Mouse (Mus musculus): ENCODE results near the gene Ccdc24. TPM values are rescaled to one million over a fixed set of nuclear protein-coding genes. Genes with fewer than 3 reads are reported as not detected.

Ccdc24 gene
- polyA plus RNA-seq, 1 experiment from 2014 or later: 0.97 TPM

DNA sequence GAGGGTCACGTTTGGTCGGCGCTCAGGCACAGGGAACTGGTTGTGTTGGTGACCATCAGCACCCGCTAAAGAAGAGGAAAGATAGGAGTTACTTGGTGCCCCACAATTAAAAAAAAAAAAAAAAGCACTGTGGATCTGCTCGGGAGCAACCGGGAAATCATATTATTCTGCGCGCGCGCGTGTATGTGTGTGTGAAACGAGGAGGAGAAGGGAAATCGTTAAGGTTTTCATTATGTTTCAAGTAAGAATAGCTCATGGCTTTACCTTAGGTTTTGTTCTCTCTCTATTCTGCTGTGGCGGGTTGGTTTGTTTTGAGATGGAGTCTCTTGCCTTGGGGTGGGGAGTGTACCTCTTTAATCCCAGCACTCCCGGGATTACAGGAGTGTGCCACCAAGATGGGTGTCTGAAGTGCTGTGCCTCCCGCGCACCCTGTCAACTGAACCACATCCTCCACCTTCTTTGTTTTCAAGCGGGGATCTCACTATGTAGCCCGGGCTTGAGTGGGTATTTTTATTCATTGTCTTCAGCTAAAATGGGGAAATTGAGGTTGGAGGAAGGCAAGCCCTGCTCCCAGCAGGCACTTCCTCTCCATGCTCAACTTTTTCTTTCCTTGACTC lies 43.2 kb upstream of the Ccdc24 start:
- 2% methylated on average over 19 of the region's 19 CpGs for WGBS
- no peaks in the 10 kb centered on the region for H3K9me3 ChIP-seq (replicated peaks; ENCODE audit: low read length)
- ATAC-seq (replicated peaks; ENCODE audit: low FRiP score, low read depth) (peak; percentile 34; the same call in 1 of the 2 replicates), DNase-seq (ENCODE audit: low spot score) (peak; percentile 44)
- peak overlapping the region; percentile 88 for H3K9ac ChIP-seq (ENCODE audit: low read depth, low read length)
- no peaks in the 10 kb centered on the region for H3K27me3 ChIP-seq (ENCODE audit: insufficient read depth, low read length)
- peaks cover 8% of the 10 kb centered on the region; the same call in 1 of the 2 replicates for H3K36me3 ChIP-seq (ENCODE audit: insufficient read depth, low read length)
- H3K4me3 ChIP-seq (replicated peaks; ENCODE audit: low read depth, low read length): peak overlapping the region; percentile 78
- H3K27ac ChIP-seq: peak overlapping the region; percentile 88; the same call in 1 of the 2 replicates
- H3K4me1 ChIP-seq (replicated peaks; ENCODE audit: insufficient read depth, low read length): peaks cover 16% of the 10 kb centered on the region
- TF ChIP-seq CTCF (IDR thresholded peaks at IDR 0.05; ENCODE audit: low read depth): no peak
- H3K4me2 ChIP-seq (ENCODE audit: low read length): peak overlapping the region; percentile 100

GRCm38 (mm10) chr4:117914591-117915442 lies 42.5 kb upstream of the Ccdc24 start, which contains the start of gene Ipo13:
Gene Ipo13, minus strand, starts transcription at chr4:117914999.
- Histone ChIP-seq H3K9ac (ENCODE audit: low read depth, low read length) (peak within 1 kb of the TSS; percentile 88), H3K27me3 (ENCODE audit: insufficient read depth, low read length) (no peaks in the 10 kb centered on the region), H3K9me3 (replicated peaks; ENCODE audit: low read length) (no peaks in the 10 kb centered on the region), H3K36me3 (ENCODE audit: insufficient read depth, low read length) (peaks cover 8% of the 10 kb centered on the region; the same call in 1 of the 2 replicates), H3K4me3 (replicated peaks; ENCODE audit: low read depth, low read length) (peak within 1 kb of the TSS; percentile 78), H3K4me2 (ENCODE audit: low read length) (peak within 1 kb of the TSS; percentile 100), H3K27ac (peak within 1 kb of the TSS; percentile 88), H3K4me1 (replicated peaks; ENCODE audit: insufficient read depth, low read length) (peaks cover 16% of the 10 kb centered on the region)
- TF ChIP-seq CTCF (IDR thresholded peaks at IDR 0.05; ENCODE audit: low read depth): peak; percentile 40
- WGBS: under 1% methylated on average over 54 of the region's 61 CpGs
- DNase-seq (ENCODE audit: low spot score) (peak; percentile 95), ATAC-seq (replicated peaks; ENCODE audit: low FRiP score, low read depth) (peak; percentile 93)

DNA sequence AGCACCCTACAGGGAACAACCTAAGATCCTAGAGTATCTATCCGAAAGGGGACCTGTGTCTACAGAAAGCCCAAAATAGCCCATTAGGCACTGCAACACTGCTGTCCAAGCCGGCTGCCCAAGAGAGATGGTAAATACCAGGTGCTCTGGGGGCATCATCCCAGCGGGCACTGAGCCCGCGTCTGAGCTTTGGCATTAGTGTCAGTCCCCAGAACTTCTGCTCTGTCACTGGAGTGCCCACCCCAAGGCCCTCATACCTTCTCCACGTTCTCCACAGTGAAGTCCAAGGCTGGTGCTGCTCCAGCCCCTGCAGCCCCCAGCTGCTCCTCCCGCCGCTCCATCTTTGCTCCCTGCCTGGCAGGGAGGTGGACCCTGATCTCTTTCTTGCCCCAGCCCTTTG lies 41.7 kb upstream of the Ccdc24 start:
- 14% methylated on average over 8 of the region's 8 CpGs for WGBS
- peaks cover 8% of the 10 kb centered on the region; the same call in 1 of the 2 replicates for H3K36me3 ChIP-seq (ENCODE audit: insufficient read depth, low read length)
- H3K4me3 ChIP-seq (replicated peaks; ENCODE audit: low read depth, low read length): peak overlapping the region; percentile 78
- DNase-seq (ENCODE audit: low spot score) (no peak), ATAC-seq (replicated peaks; ENCODE audit: low FRiP score, low read depth) (0 out of 2 replicates have a peak, but pooled peaks have one; percentile 3)
- TF ChIP-seq CTCF (IDR thresholded peaks at IDR 0.05; ENCODE audit: low read depth): no peak
- H3K27ac ChIP-seq: no peak overlapping the region
- H3K4me1 ChIP-seq (replicated peaks; ENCODE audit: insufficient read depth, low read length): peaks cover 16% of the 10 kb centered on the region
- H3K27me3 ChIP-seq (ENCODE audit: insufficient read depth, low read length): no peaks in the 10 kb centered on the region
- H3K9me3 ChIP-seq (replicated peaks; ENCODE audit: low read length): no peaks in the 10 kb centered on the region
- peak overlapping the region; percentile 100 for H3K4me2 ChIP-seq (ENCODE audit: low read length)
- H3K9ac ChIP-seq (ENCODE audit: low read depth, low read length): peak overlapping the region; percentile 88

GRCm38 (mm10) chr4:117913421-117913820 lies 41.1 kb upstream of the Ccdc24 start:
- Histone ChIP-seq H3K4me2 (ENCODE audit: low read length) (peak overlapping the region; percentile 100; the same call in 1 of the 2 replicates), H3K9ac (ENCODE audit: low read depth, low read length) (no peak overlapping the region), H3K4me3 (replicated peaks; ENCODE audit: low read depth, low read length) (no peak overlapping the region), H3K4me1 (replicated peaks; ENCODE audit: insufficient read depth, low read length) (peaks cover 16% of the 10 kb centered on the region), H3K36me3 (ENCODE audit: insufficient read depth, low read length) (peaks cover 8% of the 10 kb centered on the region; the same call in 1 of the 2 replicates), H3K27me3 (ENCODE audit: insufficient read depth, low read length) (no peaks in the 10 kb centered on the region), H3K9me3 (replicated peaks; ENCODE audit: low read length) (no peaks in the 10 kb centered on the region), H3K27ac (no peak overlapping the region)
- 54% methylated on average over 3 of the region's 3 CpGs for WGBS
- TF ChIP-seq CTCF (IDR thresholded peaks at IDR 0.05; ENCODE audit: low read depth): no peak
- ATAC-seq (replicated peaks; ENCODE audit: low FRiP score, low read depth) (no peak), DNase-seq (ENCODE audit: low spot score) (no peak)

GRCm38 (mm10) chr4:117912685-117913273 lies 40.4 kb upstream of the Ccdc24 start:
- no peak for TF ChIP-seq CTCF (IDR thresholded peaks at IDR 0.05; ENCODE audit: low read depth)
- Histone ChIP-seq H3K27me3 (ENCODE audit: insufficient read depth, low read length) (no peaks in the 10 kb centered on the region), H3K27ac (no peak overlapping the region), H3K9ac (ENCODE audit: low read depth, low read length) (no peak overlapping the region), H3K4me2 (ENCODE audit: low read length) (no peak overlapping the region), H3K4me3 (replicated peaks; ENCODE audit: low read depth, low read length) (no peak overlapping the region), H3K9me3 (replicated peaks; ENCODE audit: low read length) (no peaks in the 10 kb centered on the region), H3K36me3 (ENCODE audit: insufficient read depth, low read length) (peaks cover 8% of the 10 kb centered on the region; the same call in 1 of the 2 replicates), H3K4me1 (replicated peaks; ENCODE audit: insufficient read depth, low read length) (peaks cover 16% of the 10 kb centered on the region)
- no peak for ATAC-seq (replicated peaks; ENCODE audit: low FRiP score, low read depth)
- WGBS: 47% methylated on average over 7 of the region's 7 CpGs
- DNase-seq (ENCODE audit: low spot score): no peak

- no peak overlapping the region for H3K9ac ChIP-seq (ENCODE audit: low read depth, low read length)
- H3K4me2 ChIP-seq (ENCODE audit: low read length): no peak overlapping the region
- H3K27me3 ChIP-seq (ENCODE audit: insufficient read depth, low read length): no peaks in the 10 kb centered on the region
Measured at GRCm38 (mm10) chr4:117912131-117912561, 39.8 kb upstream of the Ccdc24 start.

More at GRCm38 (mm10) chr4:117912131-117912561, 39.8 kb upstream of the Ccdc24 start:
- Histone ChIP-seq H3K27ac (no peak overlapping the region), H3K4me3 (replicated peaks; ENCODE audit: low read depth, low read length) (no peak overlapping the region), H3K9me3 (replicated peaks; ENCODE audit: low read length) (no peaks in the 10 kb centered on the region), H3K36me3 (ENCODE audit: insufficient read depth, low read length) (peaks cover 8% of the 10 kb centered on the region; the same call in 1 of the 2 replicates), H3K4me1 (replicated peaks; ENCODE audit: insufficient read depth, low read length) (peaks cover 16% of the 10 kb centered on the region)
- 91% methylated on average over 13 of the region's 13 CpGs for WGBS
- DNase-seq (ENCODE audit: low spot score): no peak
- no peak for TF ChIP-seq CTCF (IDR thresholded peaks at IDR 0.05; ENCODE audit: low read depth)
- ATAC-seq (replicated peaks; ENCODE audit: low FRiP score, low read depth): no peak
